Mouse (Mus musculus) lung, postnatal 0 days (tissue): ENCODE measurements around the gene Mrgbp.

ENCODE experiments used
- CTCF ChIP-seq: IDR thresholded peaks from 2 replicates; pipeline ENCODE4 v1.5.1; 2016; ENCODE audit warnings: antibody characterized with exemption, mild to moderate bottlenecking
- EP300 ChIP-seq: IDR thresholded peaks from 2 replicates; pipeline ENCODE4 v1.6.1; 2016; ENCODE audit warnings: antibody characterized with exemption, mild to moderate bottlenecking, control low read depth

- TF ChIP-seq CTCF (peak; percentile 55), EP300 (no peak)
Observed at GRCm38 (mm10) chr2:180589123-180589831, 8.2 kb downstream of the Mrgbp start, which contains the start of gene Ogfr.
